Mouse (Mus musculus): ENCODE results near the gene Krt20.

DNA sequence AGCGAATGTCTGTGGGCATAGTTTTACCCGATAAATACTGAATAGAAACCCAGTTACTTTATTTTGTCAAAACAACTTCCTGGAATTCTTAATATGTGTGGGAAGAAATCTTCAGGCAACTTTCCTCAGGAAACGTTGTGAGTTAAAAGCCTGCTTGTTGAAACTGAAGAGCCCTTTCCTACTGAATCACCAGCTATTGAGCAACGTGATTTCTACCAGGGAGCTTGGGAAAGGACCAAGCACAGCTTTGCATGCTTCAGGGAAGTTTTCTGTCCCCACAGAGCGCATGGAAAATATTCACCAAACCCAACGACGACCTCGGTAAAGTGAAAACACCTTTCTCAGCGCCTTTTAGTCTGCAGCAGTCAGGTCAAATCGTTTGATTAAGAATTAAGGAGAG, 31.8 kb downstream of the Krt20 start:
- no peak for TF ChIP-seq CTCF (conservative IDR thresholded peaks at IDR 0.05; ENCODE audit: low read length)
- TF ChIP-seq NANOG (IDR thresholded peaks at IDR 0.05; ENCODE audit: borderline replicate concordance, low read length) = no peak
- no peak for TF ChIP-seq POU5F1 (IDR thresholded peaks at IDR 0.05; ENCODE audit: borderline replicate concordance, low read length)

Data from E14TG2a.4 (cell line).